28 mouse cellular contexts compared by ENCODE assay signal in genomic region chr8:120741815-120742530, GRCm38 (mm10). TPM values are rescaled to one million over a fixed set of nuclear protein-coding genes. Genes with fewer than 3 reads are reported as not detected.
A peak's percentile ranks its signal among the peaks of the same experiment; 100 is the strongest.
DNase-seq lines count a peak whose midpoint lies in the region; ATAC-seq and TF ChIP-seq lines count a peak whose summit lies in the region.
"Had no signal": no experiment of that assay in that cellular context is flagged by ENCODE, and none has a peak within 500 bp of the region (broad histone marks: within the 10 kb centered on the region; RNA-seq: fewer than 3 reads in every experiment).

No protein-coding gene starts in this region.

- H3K79me2 ChIP-seq in macrophage (ENCODE audit: inconsistent target): peaks cover 90% of the 10 kb centered on the region

- H3K4me3 ChIP-seq in intestine, embryonic 15.5 days (replicated peaks): no peak overlapping the region
- no peak overlapping the region for H3K4me3 ChIP-seq in intestine, postnatal 0 days (ENCODE audit: low read depth, low read length)
- H3K4me3 ChIP-seq in lung, embryonic 16.5 days (ENCODE audit: low read length): no peak overlapping the region
- H3K4me3 ChIP-seq in bone marrow, adult 2 months (replicated peaks; ENCODE audit: control insufficient read depth, low read depth, low read length): peak overlapping the region; percentile 1
- H3K4me3 ChIP-seq in macrophage (ENCODE audit: inconsistent target): no peak overlapping the region
- no peak overlapping the region for H3K4me3 ChIP-seq in hindbrain, embryonic 14.5 days (replicated peaks; ENCODE audit: low read length)
- H3K4me3 ChIP-seq: forebrain, embryonic 10.5 days; forebrain, embryonic 15.5 days; heart, adult 2 months; heart, embryonic 12.5 days; limb, embryonic 10.5 days; limb, embryonic 15.5 days; midbrain, embryonic 10.5 days had no signal

- H3K4me1 ChIP-seq in intestine, embryonic 15.5 days (replicated peaks): peaks cover 48% of the 10 kb centered on the region
- peaks cover 25% of the 10 kb centered on the region for H3K4me1 ChIP-seq in intestine, postnatal 0 days (replicated peaks; ENCODE audit: control insufficient read depth, insufficient read depth, low read length)
- peaks cover 27% of the 10 kb centered on the region for H3K4me1 ChIP-seq in lung, embryonic 16.5 days (replicated peaks; ENCODE audit: control insufficient read depth, insufficient read depth, low read length)
- H3K4me1 ChIP-seq in bone marrow, adult 2 months (ENCODE audit: control insufficient read depth, insufficient read depth, low read length): peaks cover 9% of the 10 kb centered on the region; the same call in 1 of the 2 replicates
- H3K4me1 ChIP-seq in hindbrain, embryonic 14.5 days (replicated peaks; ENCODE audit: control insufficient read depth, insufficient read depth, low read length): peaks cover 4% of the 10 kb centered on the region; the same call in 1 of the 2 replicates
- H3K4me1 ChIP-seq: forebrain, embryonic 15.5 days had no signal

- no peak for TF ChIP-seq POLR2A in bone marrow, adult 2 months (IDR thresholded peaks at IDR 0.05; ENCODE audit: borderline replicate concordance, control insufficient read depth, low read depth, low read length)

- no peaks in the 10 kb centered on the region for H3K27me3 ChIP-seq in intestine, embryonic 15.5 days (replicated peaks)
- H3K27me3 ChIP-seq in intestine, postnatal 0 days (replicated peaks; ENCODE audit: control insufficient read depth, insufficient read depth, low read length): no peaks in the 10 kb centered on the region
- peaks cover 8% of the 10 kb centered on the region; the same call in 1 of the 2 replicates for H3K27me3 ChIP-seq in lung, embryonic 16.5 days (ENCODE audit: control insufficient read depth, insufficient read depth, low read depth, low read length)
- H3K27me3 ChIP-seq in hindbrain, embryonic 14.5 days (ENCODE audit: control insufficient read depth, insufficient read depth, low read length): peaks cover 11% of the 10 kb centered on the region; the same call in 1 of the 2 replicates

- H3K4me2 ChIP-seq in intestine, embryonic 15.5 days (replicated peaks): no peak overlapping the region
- H3K4me2 ChIP-seq in intestine, postnatal 0 days (replicated peaks; ENCODE audit: low read depth): no peak overlapping the region; the same call in 1 of the 2 replicates
- no peak overlapping the region for H3K4me2 ChIP-seq in lung, embryonic 16.5 days (ENCODE audit: low read depth, low read length)
- no peak overlapping the region for H3K4me2 ChIP-seq in hindbrain, embryonic 14.5 days (replicated peaks)
- H3K4me2 ChIP-seq: forebrain, embryonic 15.5 days; heart, embryonic 12.5 days; limb, embryonic 15.5 days had no signal

- 92% methylated on average over 15 of the region's 15 CpGs for WGBS in intestine, embryonic 15.5 days
- 85% methylated on average over 15 of the region's 15 CpGs for WGBS in intestine, postnatal 0 days
- 87% methylated on average over 15 of the region's 15 CpGs for WGBS in lung, embryonic 16.5 days
- WGBS in bone marrow, adult 2 months: 79% methylated on average over 15 of the region's 15 CpGs
- whole genome bisulfite sequencing in macrophage (ENCODE audit: missing documents): 81% methylated on average over 15 of the region's 15 CpGs
- WGBS in hindbrain, embryonic 14.5 days: 94% methylated on average over 15 of the region's 15 CpGs

- H3K9me3 ChIP-seq in intestine, embryonic 15.5 days: no peaks in the 10 kb centered on the region
- H3K9me3 ChIP-seq in intestine, postnatal 0 days (ENCODE audit: control insufficient read depth): no peaks in the 10 kb centered on the region
- no peaks in the 10 kb centered on the region for H3K9me3 ChIP-seq in lung, embryonic 16.5 days (ENCODE audit: control insufficient read depth, low read length)
- H3K9me3 ChIP-seq in hindbrain, embryonic 14.5 days (ENCODE audit: control insufficient read depth, low read length): no peaks in the 10 kb centered on the region
- H3K9me3 ChIP-seq: forebrain, embryonic 10.5 days; forebrain, embryonic 15.5 days; heart, embryonic 12.5 days; limb, embryonic 10.5 days; limb, embryonic 15.5 days; midbrain, embryonic 10.5 days had no signal

- DNase-seq in lung, adult 18-20 months: no peak
- DNase-seq in hindbrain, embryonic 14.5 days (ENCODE audit: low spot score): no peak
- no peak for DNase-seq in embryo, embryonic 10 days (ENCODE audit: low spot score)
- DNase-seq: adrenal gland, postnatal 10 days; cerebellum, adult 2 months; cerebellum, postnatal 14 days; gastrocnemius, postnatal 36 days; heart, adult 2 months; kidney, adult 9 months; kidney, postnatal 10 days; layer of hippocampus, adult 9-11 months; right cerebral cortex, postnatal 25 days; thymus, postnatal 14 days had no signal

- 0 out of 2 replicates have a peak overlapping the region, but pooled peaks have one; percentile 27 for H3K27ac ChIP-seq in intestine, embryonic 15.5 days
- H3K27ac ChIP-seq in intestine, postnatal 0 days (ENCODE audit: low read depth, low read length): no peak overlapping the region
- H3K27ac ChIP-seq in lung, embryonic 16.5 days (ENCODE audit: low read length): peak overlapping the region; percentile 9; the same call in 1 of the 2 replicates
- H3K27ac ChIP-seq in bone marrow, adult 2 months (ENCODE audit: control insufficient read depth, insufficient read depth, low read depth, low read length, poor library complexity): peak overlapping the region; percentile 52
- peak overlapping the region; percentile 92 for H3K27ac ChIP-seq in macrophage
- no peak overlapping the region for H3K27ac ChIP-seq in hindbrain, embryonic 14.5 days
- H3K27ac ChIP-seq: forebrain, embryonic 10.5 days; forebrain, embryonic 15.5 days; heart, adult 2 months; limb, embryonic 10.5 days; limb, embryonic 15.5 days; midbrain, embryonic 10.5 days had no signal

- ATAC-seq in intestine, embryonic 15.5 days: no peak
- no peak for ATAC-seq in intestine, postnatal 0 days
- no peak for ATAC-seq in lung, embryonic 16.5 days (ENCODE audit: low read depth)
- ATAC-seq in hindbrain, embryonic 14.5 days (ENCODE audit: low FRiP score): no peak
- ATAC-seq: forebrain, embryonic 15.5 days; hindbrain, embryonic 16.5 days; midbrain, embryonic 16.5 days; Patski had no signal

- H3K36me3 ChIP-seq in intestine, embryonic 15.5 days: no peaks in the 10 kb centered on the region
- peaks cover 42% of the 10 kb centered on the region for H3K36me3 ChIP-seq in intestine, postnatal 0 days (ENCODE audit: control insufficient read depth, insufficient read depth)
- H3K36me3 ChIP-seq in lung, embryonic 16.5 days (ENCODE audit: control insufficient read depth, insufficient read depth, low read length): no peaks in the 10 kb centered on the region
- H3K36me3 ChIP-seq in macrophage (ENCODE audit: inconsistent target): peaks cover 43% of the 10 kb centered on the region
- no peaks in the 10 kb centered on the region for H3K36me3 ChIP-seq in hindbrain, embryonic 14.5 days (replicated peaks; ENCODE audit: control insufficient read depth, insufficient read depth)
- H3K36me3 ChIP-seq: forebrain, embryonic 10.5 days; forebrain, embryonic 15.5 days; heart, embryonic 12.5 days; limb, embryonic 10.5 days; limb, embryonic 15.5 days had no signal

- no peak overlapping the region for H3K9ac ChIP-seq in intestine, embryonic 15.5 days
- no peak overlapping the region for H3K9ac ChIP-seq in intestine, postnatal 0 days (ENCODE audit: low read depth, low read length)
- no peak overlapping the region for H3K9ac ChIP-seq in lung, embryonic 16.5 days (ENCODE audit: low read length)
- H3K9ac ChIP-seq in hindbrain, embryonic 14.5 days: no peak overlapping the region
- H3K9ac ChIP-seq: forebrain, embryonic 15.5 days; heart, embryonic 12.5 days; limb, embryonic 15.5 days had no signal

- TF ChIP-seq CTCF in intestine, postnatal 0 days (IDR thresholded peaks at IDR 0.05; ENCODE audit: low read depth): no peak
- no peak for TF ChIP-seq CTCF in bone marrow, adult 2 months (IDR thresholded peaks at IDR 0.05; ENCODE audit: control insufficient read depth, insufficient read depth, low read length)

RNA-seq across cellular contexts. Expression of gene Irf8, which starts 5.8 kb away (rescaled TPM):
- 41.9 and 46.6 TPM in 2 replicates for polyA plus RNA-seq in intestine, embryonic 15.5 days (2015; fragmentation: Nextera tagmentation; extraction: Ambion mirVana)
- polyA plus RNA-seq in intestine, postnatal 0 days (2015; fragmentation: Nextera tagmentation; extraction: Ambion mirVana): 79.5 and 92.3 TPM in 2 replicates
- polyA plus RNA-seq in lung, embryonic 16.5 days (2015; fragmentation: Nextera tagmentation; extraction: Ambion mirVana): 19.1 and 22.5 TPM in 2 replicates
- 32.8 and 80.9 TPM in 2 replicates for polyA plus RNA-seq in bone marrow, adult 2 months (2011; ENCODE audit: insufficient read depth, insufficient read length, low replicate concordance, missing spikeins)
- 1,000 to 10,000 TPM in 1 of 26 experiments, 100 to 1,000 TPM in 20, 10 to 100 TPM in 5; 46.2 to 1,418 (median 239) TPM for total RNA-seq in macrophage (2018; cell fraction: chromatin; rRNA removed)
- total RNA-seq in macrophage (2018; cell fraction: cytosol; rRNA removed): 100 to 1,000 TPM in 24 of 26 experiments, 10 to 100 TPM in 2; 97.5 to 257 (median 185) TPM
- total RNA-seq in macrophage (2018; cell fraction: nucleus; rRNA removed): 1,000 to 10,000 TPM in 1 of 26 experiments, 100 to 1,000 TPM in 19, 10 to 100 TPM in 6; 76.1 to 1,152 (median 159) TPM
- polyA plus RNA-seq in macrophage (2018): 116 to 212 TPM (median 193 TPM) in 3 replicates
- polyA plus RNA-seq in hindbrain, embryonic 14.5 days (2014; fragmentation: Nextera tagmentation; extraction: Ambion mirVana): 3.2 and 5.1 TPM in 2 replicates
- total RNA-seq: MEL had no signal

Comparison
In these comparisons a context has a peak if more than half of its experiments do, and no peak if none do; other contexts are left out.
1. H3K27ac ChIP-seq: peak in intestine, embryonic 15.5 days (single experiment), lung, embryonic 16.5 days (single experiment), bone marrow, adult 2 months (single experiment) and macrophage (single experiment); none in intestine, postnatal 0 days (single experiment) and hindbrain, embryonic 14.5 days (single experiment).